Mouse (Mus musculus) monocyte, adult 5-6 weeks (primary cell): ENCODE results near the gene P2rx3. TPM values are rescaled to one million over a fixed set of nuclear protein-coding genes. Genes with fewer than 3 reads are reported as not detected.

Experiments
- ATAC-seq: fragments of 153-309, 156-312 bp; replicated peaks from 2 replicates; pipeline ENCODE4 v1.8.0; 2017; ENCODE audit warnings: mild to moderate bottlenecking; ENCODE audit not compliant: low TSS enrichment, insufficient number of reproducible peaks, severe bottlenecking, poor library complexity, low FRiP score
- total RNA-seq: library from RNA; stranded (forward); fragments of 200-1000, 200-491, 200-594 nt; gene quantifications from 3 replicates; pipeline ENCODE4 v1.2.3, GENCODE M21; 2017

The P2rx3 gene
- total RNA-seq, 1 experiment from 2014 or later, result not detected

DNA sequence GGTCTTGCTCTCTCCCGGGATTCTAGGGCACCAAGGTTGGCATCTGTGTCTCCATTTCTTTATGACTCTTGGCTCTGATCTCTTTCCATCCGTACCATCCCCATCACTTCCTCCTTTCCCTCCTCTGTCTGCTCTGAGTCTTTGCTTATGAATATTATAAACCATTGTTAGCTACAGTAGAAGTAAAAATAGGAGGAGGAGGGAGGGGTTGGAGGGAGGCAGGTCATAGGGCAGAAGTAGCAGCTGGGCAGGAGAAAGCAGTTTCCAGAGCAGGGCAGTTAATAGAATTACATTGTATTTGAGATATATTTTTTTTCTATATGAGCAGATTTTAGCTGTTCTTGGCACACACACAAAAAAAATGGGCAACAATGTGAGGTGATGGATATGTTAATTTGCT, 88.5 kb downstream of the P2rx3 start:
- ATAC-seq, result no peak

Other genes with a start within 250 kb of the P2rx3 start
- 19.2 to 64.4 TPM (median 43.8 TPM) in 3 replicates for gene Ube2l6, start 238.6 kb downstream of the P2rx3 start, total RNA-seq
- not detected in 3 replicates for gene Smtnl1, start 214.8 kb downstream of the P2rx3 start, total RNA-seq
- 11.3 to 21.0 TPM (median 16.2 TPM) in 3 replicates for gene Timm10, start 210.5 kb downstream of the P2rx3 start, total RNA-seq
- gene Slc43a1, start 198.6 kb downstream of the P2rx3 start, total RNA-seq, result 0.29 to 0.32 TPM in 2 of 3 replicates, not detected in the other
- gene Rtn4rl2, start 150.8 kb downstream of the P2rx3 start, total RNA-seq, result not detected in 3 replicates
- 4.1 to 5.3 TPM (median 4.8 TPM) in 3 replicates for gene Slc43a3, start 100.9 kb downstream of the P2rx3 start, total RNA-seq
- gene Prg2, start 57.0 kb downstream of the P2rx3 start, total RNA-seq, result 1.2 to 3.6 TPM in 2 of 3 replicates, not detected in the other
- not detected in 3 replicates for gene Prg3, start 49.2 kb downstream of the P2rx3 start, total RNA-seq
- gene Ssrp1, start 228 bp downstream of the P2rx3 start, total RNA-seq, result 113 to 215 TPM (median 119 TPM) in 3 replicates
- gene Tnks1bp1, start 10.6 kb upstream of the P2rx3 start, total RNA-seq, result 7.1 to 18.7 TPM (median 10.0 TPM) in 3 replicates
- gene Aplnr, start 98.8 kb upstream of the P2rx3 start, total RNA-seq, result not detected in 3 replicates
- 0.10 TPM in 1 of 3 replicates, not detected in the others for gene Lrrc55, start 159.7 kb upstream of the P2rx3 start, total RNA-seq